Mouse (Mus musculus) testis, postnatal 10 days (tissue): Measurements from ENCODE around the gene Myocos.
A peak's percentile ranks its signal among the peaks of the same experiment; 100 is the strongest.

Experiments
- DNase-seq: peaks from one replicate; pipeline ENCODE4 v3.0.0; 2021; ENCODE audit warnings: low spot score

Gene Myocos

DNA sequence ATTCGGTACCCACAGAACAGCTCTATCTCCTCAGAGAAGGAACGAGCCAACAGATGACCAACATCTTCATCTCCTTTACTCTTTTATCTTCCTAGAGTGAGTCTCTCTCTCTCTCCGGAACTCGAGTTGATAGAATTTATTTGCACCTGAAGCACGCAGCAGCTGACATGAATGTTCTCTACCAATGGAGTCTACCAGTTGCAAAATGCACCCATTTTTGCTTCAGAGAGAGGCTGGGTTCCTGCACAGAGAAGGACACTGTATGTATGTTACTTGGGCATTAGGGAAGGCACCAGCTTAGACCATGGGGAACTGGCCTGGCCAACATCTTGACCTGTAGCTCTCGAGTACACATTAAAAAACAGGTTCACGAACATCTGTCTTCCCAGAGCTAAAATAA is at the start of gene Myocos:
Gene Myocos, minus strand, starts transcription at position 101 of the 400 bp plus-strand sequence.
- DNase-seq, result no peak

GRCm38 (mm10) chr1:162700389-162701066 is 42.5 kb upstream of the Myocos start:
- no peak for DNase-seq

DNA sequence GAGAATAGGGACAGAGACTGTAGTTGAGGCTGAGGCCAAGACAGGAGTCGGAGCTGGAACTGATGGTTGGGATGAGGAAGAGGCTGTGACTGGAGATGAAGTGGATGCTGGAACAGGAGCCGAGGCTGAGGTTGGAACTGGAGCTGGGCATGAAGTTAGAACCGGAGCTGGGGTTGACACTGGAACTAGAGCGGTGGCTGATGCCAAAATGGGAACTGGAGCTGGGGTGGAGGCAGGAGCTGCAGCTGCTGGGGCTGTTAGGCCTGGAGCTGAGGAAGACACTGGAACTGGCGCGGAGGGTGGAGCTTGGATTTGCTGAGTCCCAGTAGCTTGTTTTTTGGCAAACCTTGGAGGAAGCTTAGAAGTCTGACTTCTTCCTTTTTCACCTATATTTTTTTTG is 39.8 kb upstream of the Myocos start:
- DNase-seq, result no peak

DNA sequence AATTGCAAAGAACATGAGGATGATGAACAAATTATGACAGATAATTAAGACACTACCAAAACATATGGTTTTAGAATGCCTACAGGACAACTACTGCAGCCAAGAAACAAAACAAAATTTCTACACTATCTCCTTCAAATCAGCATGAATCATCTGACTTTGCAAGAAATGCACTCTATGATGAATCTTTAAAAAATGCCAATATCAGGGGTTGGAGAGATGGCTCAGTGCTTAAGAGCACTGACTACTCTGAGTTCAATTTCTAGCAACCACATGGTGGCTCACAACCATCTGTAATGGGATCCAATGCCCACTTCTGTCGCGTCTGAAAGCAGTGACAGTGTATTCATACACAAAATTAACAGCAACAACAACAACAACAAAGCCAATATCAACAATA is 35.7 kb upstream of the Myocos start:
- no peak for DNase-seq

- DNase-seq, result no peak
These were observed 7.6 kb upstream of the Myocos start for GRCm38 (mm10) chr1:162665486-162666174.

- peak; percentile 78 for DNase-seq
These were observed 6.9 kb upstream of the Myocos start for GRCm38 (mm10) chr1:162664826-162665475.

DNA sequence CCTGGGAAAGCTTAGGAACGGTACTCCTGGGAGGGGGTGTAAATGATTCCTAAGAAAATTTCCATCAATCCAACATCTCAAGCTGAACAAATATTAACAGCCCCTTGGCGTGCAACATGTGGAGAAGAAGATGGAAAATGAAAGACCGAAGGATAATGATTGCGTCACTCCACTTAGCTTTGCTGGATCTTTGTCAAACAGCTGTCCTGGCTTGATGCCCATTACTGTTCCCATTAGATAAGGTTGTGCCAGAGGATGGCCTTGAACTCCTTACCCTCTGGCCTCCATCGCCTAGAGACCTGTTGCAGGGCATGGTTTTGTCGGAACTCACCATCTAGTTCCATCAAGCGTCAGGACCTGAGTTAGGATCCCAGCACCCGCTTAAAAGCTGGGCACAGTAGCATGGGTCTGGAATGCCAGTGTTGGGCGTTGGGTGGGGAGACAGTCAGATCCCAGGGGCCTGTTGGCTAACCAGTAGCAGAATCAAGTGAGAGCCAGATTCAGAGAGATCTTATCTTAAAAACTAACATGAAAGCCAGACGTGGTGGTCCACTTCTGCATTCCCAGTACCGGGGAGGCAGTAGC is 2.3 kb upstream of the Myocos start:
- no peak for DNase-seq

GRCm38 (mm10) chr1:162648416-162648815 is 9.6 kb downstream of the Myocos start:
- no peak for DNase-seq

DNA sequence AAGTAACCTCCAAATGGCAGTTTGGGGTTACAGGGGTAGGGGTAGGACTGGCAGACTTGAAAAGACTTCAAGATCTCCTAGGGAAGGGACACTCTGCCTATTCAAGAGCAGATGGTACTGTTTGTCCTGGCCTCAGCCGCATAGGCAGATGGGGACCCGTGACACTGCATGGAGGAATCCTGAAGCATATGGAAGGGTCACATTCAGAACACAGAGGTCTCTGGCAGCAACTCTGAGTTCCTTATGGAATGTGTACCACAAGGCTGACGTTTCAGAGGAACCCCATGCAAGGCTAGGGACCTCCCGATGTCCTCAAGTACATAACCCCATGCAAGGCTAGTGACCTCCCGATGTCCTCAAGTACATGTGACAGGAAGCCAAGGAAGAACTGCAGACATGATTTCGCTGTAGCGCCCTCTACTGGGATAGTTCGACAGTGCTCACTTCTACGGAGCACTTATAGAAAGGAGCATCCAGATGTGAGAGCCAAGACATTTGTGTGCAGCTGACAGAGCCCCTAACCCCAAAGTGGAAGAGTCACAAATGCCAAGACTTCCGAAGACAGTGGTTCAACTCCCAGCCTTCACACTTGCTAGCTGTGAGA is 11.8 kb downstream of the Myocos start:
- no peak for DNase-seq

DNA sequence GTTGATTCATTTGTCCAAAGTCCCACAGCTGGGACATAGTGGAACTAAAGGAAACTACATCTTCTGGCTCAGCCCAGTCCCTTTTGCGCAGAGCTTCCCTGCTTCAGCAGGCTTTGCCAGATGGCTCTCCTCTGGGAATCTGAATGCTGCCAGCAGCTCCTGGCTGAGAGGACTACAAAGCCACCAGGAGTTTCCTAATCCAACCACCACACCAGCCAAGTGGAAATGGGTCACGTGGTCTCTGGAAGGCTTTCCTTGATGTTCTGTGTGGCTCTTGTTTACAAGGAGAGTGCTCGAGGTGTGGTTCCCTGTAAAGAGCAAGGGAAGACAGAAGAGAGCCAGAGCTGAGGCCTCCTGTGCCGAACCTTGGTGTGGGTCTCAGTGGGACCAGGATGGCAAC is 14.3 kb downstream of the Myocos start:
- DNase-seq, result no peak

DNA sequence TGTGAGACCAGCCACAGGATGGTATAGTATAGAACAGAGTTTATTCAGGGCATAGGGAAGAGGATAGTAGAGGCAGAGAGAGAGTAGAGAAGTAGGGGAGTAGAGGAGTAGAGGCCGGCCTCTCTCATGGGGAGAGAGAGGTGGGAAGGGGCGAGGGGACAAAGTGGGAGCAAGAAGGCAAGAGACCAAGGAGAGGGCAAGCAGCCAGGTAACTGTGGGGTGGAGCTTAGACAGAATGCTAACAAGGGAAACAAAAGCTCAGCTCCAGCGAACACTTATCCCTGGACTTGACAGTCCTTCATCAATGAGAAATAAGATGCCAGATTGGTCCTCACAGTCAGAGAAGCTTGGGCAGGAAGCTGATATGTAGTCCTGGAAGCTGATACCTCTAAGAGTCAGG is 15.4 kb downstream of the Myocos start:
- no peak for DNase-seq

- DNase-seq, result no peak
These were observed 18.2 kb downstream of the Myocos start for GRCm38 (mm10) chr1:162639861-162640260.

- DNase-seq, result no peak
These were observed 18.8 kb downstream of the Myocos start, which contains the start of gene Myoc for GRCm38 (mm10) chr1:162639051-162639750. TSS of gene Myoc (plus strand) at chr1:162639155.

- no peak for DNase-seq
These were observed 19.5 kb downstream of the Myocos start for GRCm38 (mm10) chr1:162638535-162638934.

GRCm38 (mm10) chr1:162636516-162636915 is 21.5 kb downstream of the Myocos start:
- no peak for DNase-seq

GRCm38 (mm10) chr1:162635291-162635931 is 22.6 kb downstream of the Myocos start:
- peak; percentile 29 for DNase-seq

DNA sequence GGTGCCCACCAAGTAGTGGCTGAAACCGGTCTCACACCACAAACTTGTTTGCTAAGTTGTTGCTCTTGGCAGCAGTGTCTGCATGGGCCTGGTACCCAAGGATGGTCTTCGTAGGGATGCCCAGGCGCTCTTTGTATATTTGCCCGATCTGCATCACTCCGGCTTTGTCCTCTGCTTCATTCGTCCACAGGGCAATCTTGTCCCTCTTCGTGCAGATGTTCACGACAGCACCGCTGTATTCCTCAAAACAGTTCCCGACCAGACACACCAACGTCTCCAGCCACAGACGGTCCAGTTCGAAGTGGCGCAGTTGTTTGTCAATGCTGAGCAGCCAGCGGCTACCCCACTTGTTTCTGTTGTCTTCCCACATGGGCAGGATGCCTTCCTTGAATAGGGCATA is 29.7 kb downstream of the Myocos start:
- DNase-seq, result peak; percentile 30

- peak; percentile 38 for DNase-seq
These were observed 30.2 kb downstream of the Myocos start for GRCm38 (mm10) chr1:162627821-162628220.

DNA sequence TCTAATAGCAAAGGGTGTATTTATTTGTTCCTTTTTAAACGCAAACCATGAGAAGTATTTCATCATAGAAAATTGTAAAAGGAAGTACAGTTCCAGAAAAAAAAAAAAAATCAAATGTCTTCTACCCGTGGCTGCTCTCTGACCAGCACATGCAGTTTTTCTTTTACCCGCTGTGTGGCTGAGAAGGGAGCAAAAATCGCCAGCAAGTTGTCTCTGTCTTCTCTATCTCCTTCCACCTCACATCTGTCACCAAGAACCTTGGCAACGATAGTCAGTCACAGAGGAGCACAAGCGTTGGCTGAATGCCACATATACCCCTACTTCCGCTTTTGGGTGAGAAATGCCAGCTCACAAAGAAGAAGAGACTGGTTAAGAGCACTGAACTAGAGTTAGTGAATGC is 32.8 kb downstream of the Myocos start:
- DNase-seq, result peak; percentile 29

DNA sequence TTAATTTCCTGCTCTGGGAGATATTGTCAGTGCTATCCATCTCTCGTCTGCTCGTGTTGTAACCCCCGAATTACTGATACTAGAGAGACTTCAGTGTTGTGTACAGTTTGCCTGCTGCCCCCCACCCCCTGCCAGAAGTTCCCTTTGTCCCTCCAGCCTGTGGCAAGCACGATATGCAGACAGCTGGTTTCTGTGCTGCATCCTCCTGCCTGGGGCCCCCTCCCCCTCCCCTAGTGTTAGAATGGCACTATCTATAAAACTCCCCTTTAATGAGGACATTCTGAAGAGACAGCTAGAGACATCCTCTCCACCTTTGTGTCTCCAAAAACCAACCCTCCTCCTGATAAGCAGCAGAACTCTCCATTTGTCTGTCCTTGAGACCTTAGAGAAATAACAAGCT is 34.1 kb downstream of the Myocos start:
- peak; percentile 50 for DNase-seq

DNA sequence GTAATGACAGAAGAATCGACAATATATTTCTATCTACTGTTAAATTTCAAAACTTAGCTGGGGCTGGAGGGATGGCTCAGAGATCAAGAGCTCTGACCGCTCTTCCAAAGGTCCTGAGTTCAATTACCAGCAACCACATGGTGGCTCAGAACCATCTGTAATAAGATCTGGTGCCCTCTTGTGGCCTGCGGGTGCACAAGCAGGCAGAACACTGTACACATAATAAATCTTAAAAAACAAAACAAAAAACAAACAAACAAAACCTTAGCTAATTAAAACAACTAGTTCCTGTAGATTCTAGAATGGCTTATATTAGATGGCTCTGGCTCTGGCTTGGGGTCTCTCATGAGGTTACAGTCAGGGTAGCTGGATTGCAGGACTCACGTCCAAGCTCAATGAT is 37.5 kb downstream of the Myocos start:
- DNase-seq, result peak; percentile 32
